Mouse (Mus musculus): ENCODE results near the gene Vmn2r4. TPM values are rescaled to one million over a fixed set of nuclear protein-coding genes. Genes with fewer than 3 reads are reported as not detected.

Vmn2r4 gene
- total and polyA plus RNA-seq, 2 experiments from 2014 or later, result not detected

DNA sequence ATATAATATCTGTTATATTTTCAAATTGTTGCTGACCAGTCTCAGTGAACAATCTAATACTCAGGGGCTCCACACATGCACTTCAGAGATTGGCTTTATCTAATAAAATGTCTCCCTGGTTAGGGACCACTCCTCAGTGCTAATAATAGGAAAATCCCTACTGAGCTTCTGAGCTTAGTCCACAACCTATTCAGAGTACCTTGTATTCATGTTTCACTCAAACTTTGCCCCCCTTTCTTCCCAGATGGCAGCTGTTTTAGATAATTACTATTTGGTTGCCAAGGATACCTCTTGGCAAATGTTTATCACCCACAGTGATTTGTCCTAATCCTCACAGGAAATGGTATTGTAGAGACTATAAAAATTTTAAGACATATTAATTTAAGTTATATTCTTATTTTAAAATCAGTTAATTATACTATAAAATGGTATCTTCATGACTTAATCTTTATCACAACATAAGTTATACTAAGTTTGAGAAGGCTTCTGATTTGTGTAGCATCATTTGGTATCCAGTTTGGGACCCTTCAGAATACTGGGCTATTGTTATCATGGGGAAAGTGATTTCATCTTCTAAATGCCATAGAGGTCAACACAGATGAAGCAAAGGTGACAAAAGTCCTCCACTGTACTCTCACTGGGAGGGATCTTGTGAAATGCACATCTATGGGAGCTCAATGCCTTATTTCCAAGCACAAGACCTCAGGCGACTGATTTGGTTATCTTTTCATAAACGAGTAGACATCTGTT, 55.7 kb downstream of the Vmn2r4 start:
- H3K9ac ChIP-seq (replicated peaks; ENCODE audit: low read depth, low read length), result no peak overlapping the region
- no peak overlapping the region for H3K4me2 ChIP-seq (ENCODE audit: low read depth, low read length)
- no peaks in the 10 kb centered on the region for H3K4me1 ChIP-seq (ENCODE audit: control insufficient read depth, insufficient read depth)
- no peak overlapping the region for H3K4me3 ChIP-seq (ENCODE audit: low read depth, low read length)
- TF ChIP-seq EP300 (IDR thresholded peaks at IDR 0.05; ENCODE audit: low read depth), result no peak
- no peaks in the 10 kb centered on the region for H3K36me3 ChIP-seq (replicated peaks; ENCODE audit: control insufficient read depth, insufficient read depth, low read length)
- no peak for DNase-seq (ENCODE audit: low spot score)
- ATAC-seq (ENCODE audit: insufficient read depth, low read depth), result no peak
- H3K27ac ChIP-seq (ENCODE audit: low read depth), result no peak overlapping the region
- H3K9me3 ChIP-seq (replicated peaks; ENCODE audit: control insufficient read depth, low read length), result no peaks in the 10 kb centered on the region
- 48% methylated on average over 2 of the region's 2 CpGs for WGBS
- H3K27me3 ChIP-seq (ENCODE audit: control insufficient read depth, insufficient read depth, low read length), result no peaks in the 10 kb centered on the region

Other genes starting within 250 kb of the Vmn2r4 start
- not detected in 2 replicates for gene Vmn2r3, start 125.7 kb downstream of the Vmn2r4 start, total RNA-seq (2014; rRNA removed; ENCODE audit: low replicate concordance)
- not detected in 2 replicates for gene Vmn2r3, start 125.7 kb downstream of the Vmn2r4 start, polyA plus RNA-seq (2015; fragmentation: Nextera tagmentation; extraction: Ambion mirVana)
- gene Vmn2r5, start 94.5 kb upstream of the Vmn2r4 start, total RNA-seq (2014; rRNA removed; ENCODE audit: low replicate concordance), result not detected in 2 replicates
- not detected in 2 replicates for gene Vmn2r5, start 94.5 kb upstream of the Vmn2r4 start, polyA plus RNA-seq (2015; fragmentation: Nextera tagmentation; extraction: Ambion mirVana)
- not detected in 2 replicates for gene Vmn2r6, start 150.5 kb upstream of the Vmn2r4 start, total RNA-seq (2014; rRNA removed; ENCODE audit: low replicate concordance)
- gene Vmn2r6, start 150.5 kb upstream of the Vmn2r4 start, polyA plus RNA-seq (2015; fragmentation: Nextera tagmentation; extraction: Ambion mirVana), result not detected in 2 replicates